Mouse (Mus musculus) E14TG2a.4 (cell line): ENCODE results near the gene Cwf19l1.

ENCODE experiments used
- H3K27me3 ChIP-seq: 2 replicates; pipeline ENCODE4 v1.6.1; 2014; ENCODE audit warnings: low read length, control low read depth; ENCODE audit not compliant: insufficient read depth
- H3K36me3 ChIP-seq: 2 replicates; pipeline ENCODE4 v1.6.1; 2014; ENCODE audit warnings: low read length, control low read depth; ENCODE audit not compliant: insufficient read depth
- H3K4me1 ChIP-seq: replicated peaks from 2 replicates; pipeline ENCODE4 v1.6.1; 2014; ENCODE audit warnings: low read depth, low read length, control low read depth
- H3K4me3 ChIP-seq: replicated peaks from 2 replicates; pipeline ENCODE4 v1.5.1; 2014; ENCODE audit warnings: mild to moderate bottlenecking, low read length
- H3K9me3 ChIP-seq: 2 replicates; pipeline ENCODE4 v1.6.1; 2014; ENCODE audit warnings: low read length, control low read depth
- CTCF ChIP-seq: conservative IDR thresholded peaks from 2 replicates; pipeline ENCODE4 v1.5.1; 2014; ENCODE audit warnings: low read length
- NANOG ChIP-seq: IDR thresholded peaks from 2 replicates; pipeline ENCODE4 v1.6.1; 2014; ENCODE audit warnings: borderline replicate concordance, low read length, mixed read lengths
- POU5F1 ChIP-seq: IDR thresholded peaks from 2 replicates; pipeline ENCODE4 v1.6.1; 2014; ENCODE audit warnings: low read length, borderline replicate concordance

Cwf19l1 gene

GRCm38 (mm10) chr19:44064734-44065133 lies 70.9 kb downstream of the Cwf19l1 start:
- TF ChIP-seq NANOG: no peak
- TF ChIP-seq POU5F1: no peak
- no peak for TF ChIP-seq CTCF
- no peaks in the 10 kb centered on the region for H3K9me3 ChIP-seq
- no peak overlapping the region for H3K4me3 ChIP-seq
- peaks cover 56% of the 10 kb centered on the region for H3K36me3 ChIP-seq
- peaks cover 15% of the 10 kb centered on the region for H3K4me1 ChIP-seq
- peaks cover 12% of the 10 kb centered on the region for H3K27me3 ChIP-seq

- H3K9me3 ChIP-seq: no peaks in the 10 kb centered on the region
- no peak overlapping the region for H3K4me3 ChIP-seq
- TF ChIP-seq CTCF (no peak), POU5F1 (no peak), NANOG (no peak)
- peaks cover 13% of the 10 kb centered on the region for H3K4me1 ChIP-seq
- H3K27me3 ChIP-seq: peaks cover 8% of the 10 kb centered on the region
- H3K36me3 ChIP-seq: peaks cover 62% of the 10 kb centered on the region
Observed at GRCm38 (mm10) chr19:44063773-44064172, 71.9 kb downstream of the Cwf19l1 start.

- Histone ChIP-seq H3K36me3 (peaks cover 69% of the 10 kb centered on the region), H3K4me3 (no peak overlapping the region), H3K27me3 (no peaks in the 10 kb centered on the region), H3K9me3 (no peaks in the 10 kb centered on the region), H3K4me1 (peaks cover 7% of the 10 kb centered on the region; the same call in 1 of the 2 replicates)
- TF ChIP-seq CTCF: no peak
- TF ChIP-seq POU5F1: no peak
- TF ChIP-seq NANOG: no peak
Observed at GRCm38 (mm10) chr19:44060226-44060625, 75.5 kb downstream of the Cwf19l1 start.
